Mouse (Mus musculus): Measurements from ENCODE around the gene 1700025F22Rik. TPM values are rescaled to one million over a fixed set of nuclear protein-coding genes. Genes with fewer than 3 reads are reported as not detected.

Gene 1700025F22Rik
- total RNA-seq (2012; rRNA removed): not detected in 2 replicates

DNA sequence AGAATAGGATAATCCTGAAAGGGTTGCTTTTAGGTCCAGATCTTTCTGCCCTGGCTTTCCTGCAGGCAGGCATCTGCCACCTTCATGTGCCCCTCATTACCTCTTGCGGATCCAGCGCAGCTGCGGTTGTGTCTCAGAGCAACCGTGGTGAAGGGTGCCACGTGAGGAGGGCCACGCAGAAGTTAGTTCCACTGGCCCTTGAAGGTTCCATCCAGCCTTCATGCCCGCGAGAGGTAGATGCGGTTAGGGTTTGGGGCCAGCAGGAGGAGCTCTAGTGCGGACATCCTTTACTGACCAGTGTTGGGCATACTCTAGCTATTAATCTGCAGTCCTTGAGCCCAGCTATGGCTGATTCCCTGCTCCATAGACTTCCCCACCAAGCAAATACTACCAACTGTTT is at the start of gene 1700025F22Rik:
Gene 1700025F22Rik, minus strand, starts transcription at position 149 of the 400 bp plus-strand sequence.
- no peak for TF ChIP-seq CHD2 (IDR thresholded peaks at IDR 0.05; ENCODE audit: low read depth, low read length)
- TF ChIP-seq ZC3H11A (IDR thresholded peaks at IDR 0.05; ENCODE audit: borderline replicate concordance, low read depth, low read length): peak; percentile 43; the same call in 1 of the 2 replicates
- DNase-seq (ENCODE audit: low read depth, low spot score): peak; percentile 27
- H3K36me3 ChIP-seq (ENCODE audit: control insufficient read depth, insufficient read depth, low read length, poor library complexity, severe bottlenecking): no peaks in the 10 kb centered on the region
- in situ Hi-C loops (cut with MboI; ENCODE audit: low sequenced_read_pairs in 2 of 2, unreplicated experiment in 2 of 2): no loop called here
- H3K9me3 ChIP-seq (ENCODE audit: control insufficient read depth, insufficient read depth, low read depth, low read length): no peaks in the 10 kb centered on the region
- H3K9ac ChIP-seq (ENCODE audit: insufficient read depth, low read depth, low read length, poor library complexity, severe bottlenecking): no peak within 1 kb of the TSS
- no peak within 1 kb of the TSS for H3K27ac ChIP-seq (ENCODE audit: insufficient read depth, low read depth, low read length, poor library complexity, severe bottlenecking)
- no peaks in the 10 kb centered on the region for H3K4me1 ChIP-seq (ENCODE audit: control insufficient read depth in 2 of 2, insufficient read depth in 2 of 2, low read length in 2 of 2, poor library complexity in 1 of 2)
- H3K4me3 ChIP-seq (ENCODE audit: insufficient read depth in 1 of 2, low read depth in 1 of 2, low read length in 2 of 2, poor library complexity in 1 of 2, severe bottlenecking in 1 of 2): no peak within 1 kb of the TSS

DNA sequence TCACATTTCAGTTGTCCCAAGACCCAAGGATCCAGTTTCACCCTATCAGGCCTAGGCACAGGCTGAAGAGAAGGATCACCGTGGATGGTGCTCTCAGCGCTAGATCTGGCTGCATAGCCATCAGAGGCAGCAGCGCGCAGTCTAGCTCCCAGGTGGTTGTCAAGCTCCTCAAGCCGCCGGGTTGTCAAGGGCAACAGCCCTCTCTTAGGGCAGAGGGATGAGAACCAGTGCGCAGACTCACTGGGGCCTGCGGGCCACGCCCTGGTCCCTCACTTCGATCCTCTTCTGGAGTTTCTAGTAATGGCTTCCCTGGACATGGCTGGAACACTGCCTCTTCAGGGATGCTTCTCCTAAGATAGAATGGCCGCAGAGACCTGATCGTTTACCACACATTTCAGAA is 31.4 kb upstream of the 1700025F22Rik start, which contains the start of gene Ms4a13:
Gene Ms4a13, minus strand, starts transcription at position 192 of the 400 bp plus-strand sequence.
- H3K9me3 ChIP-seq (ENCODE audit: control insufficient read depth, insufficient read depth, low read depth, low read length): no peaks in the 10 kb centered on the region
- H3K4me3 ChIP-seq (ENCODE audit: insufficient read depth in 1 of 2, low read depth in 1 of 2, low read length in 2 of 2, poor library complexity in 1 of 2, severe bottlenecking in 1 of 2): no peak within 1 kb of the TSS
- no peak for TF ChIP-seq CHD2 (IDR thresholded peaks at IDR 0.05; ENCODE audit: low read depth, low read length)
- no peak for TF ChIP-seq MAFK (IDR thresholded peaks at IDR 0.05; ENCODE audit: insufficient read depth, low read depth, low read length)
- no peak for TF ChIP-seq HCFC1 (IDR thresholded peaks at IDR 0.05; ENCODE audit: borderline replicate concordance, insufficient read depth, low read length)
- no peak for TF ChIP-seq ZC3H11A (IDR thresholded peaks at IDR 0.05; ENCODE audit: borderline replicate concordance, low read depth, low read length)
- no peak for TF ChIP-seq ZNF384 (IDR thresholded peaks at IDR 0.05; ENCODE audit: low read depth, low read length)
- H3K27ac ChIP-seq (ENCODE audit: insufficient read depth, low read depth, low read length, poor library complexity, severe bottlenecking): peak within 1 kb of the TSS; percentile 40; the same call in 1 of the 2 replicates
- H3K9ac ChIP-seq (ENCODE audit: insufficient read depth, low read depth, low read length, poor library complexity, severe bottlenecking): no peak within 1 kb of the TSS
- peak; percentile 42 for DNase-seq (ENCODE audit: low read depth, low spot score)
- in situ Hi-C loops (cut with MboI; ENCODE audit: low sequenced_read_pairs in 2 of 2, unreplicated experiment in 2 of 2): no loop called here
- H3K36me3 ChIP-seq (ENCODE audit: control insufficient read depth, insufficient read depth, low read length, poor library complexity, severe bottlenecking): no peaks in the 10 kb centered on the region
- H3K4me1 ChIP-seq (ENCODE audit: control insufficient read depth in 2 of 2, insufficient read depth in 2 of 2, low read length in 2 of 2, poor library complexity in 1 of 2): peaks cover 0 to 2% of the 10 kb centered on the region in 2 experiments; a peak in 1 of 4 replicates

DNA sequence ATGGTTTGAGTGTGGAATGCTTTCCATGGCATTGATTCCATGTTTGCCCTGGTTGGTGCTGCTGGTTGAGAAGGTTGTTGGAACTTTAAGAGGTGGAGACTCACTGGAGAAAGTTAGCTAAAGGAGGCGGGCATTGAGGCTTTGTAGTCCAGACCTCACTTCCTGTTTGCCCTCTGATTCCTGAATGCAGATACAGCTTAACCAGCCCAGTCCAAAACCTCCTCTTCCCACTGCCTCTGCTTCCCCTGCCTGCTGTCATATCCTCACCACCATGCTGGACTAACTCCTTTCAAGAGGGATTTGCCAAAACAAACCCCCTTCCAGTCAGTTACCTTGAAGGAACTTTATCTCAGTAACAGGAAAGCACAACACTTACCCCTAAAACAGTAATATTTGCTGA is 27.4 kb upstream of the 1700025F22Rik start:
- in situ Hi-C loops (cut with MboI; ENCODE audit: low sequenced_read_pairs in 2 of 2, unreplicated experiment in 2 of 2): no loop called here
- no peaks in the 10 kb centered on the region for H3K9me3 ChIP-seq (ENCODE audit: control insufficient read depth, insufficient read depth, low read depth, low read length)
- H3K9ac ChIP-seq (ENCODE audit: insufficient read depth, low read depth, low read length, poor library complexity, severe bottlenecking): no peak overlapping the region
- TF ChIP-seq ZNF384 (IDR thresholded peaks at IDR 0.05; ENCODE audit: low read depth, low read length): no peak
- TF ChIP-seq HCFC1 (IDR thresholded peaks at IDR 0.05; ENCODE audit: borderline replicate concordance, insufficient read depth, low read length): no peak
- no peak for TF ChIP-seq MAFK (IDR thresholded peaks at IDR 0.05; ENCODE audit: insufficient read depth, low read depth, low read length)
- TF ChIP-seq ZC3H11A (IDR thresholded peaks at IDR 0.05; ENCODE audit: borderline replicate concordance, low read depth, low read length): no peak
- TF ChIP-seq CHD2 (IDR thresholded peaks at IDR 0.05; ENCODE audit: low read depth, low read length): no peak
- H3K36me3 ChIP-seq (ENCODE audit: control insufficient read depth, insufficient read depth, low read length, poor library complexity, severe bottlenecking): no peaks in the 10 kb centered on the region
- no peak overlapping the region for H3K27ac ChIP-seq (ENCODE audit: insufficient read depth, low read depth, low read length, poor library complexity, severe bottlenecking)
- no peak overlapping the region for H3K4me3 ChIP-seq (ENCODE audit: insufficient read depth in 1 of 2, low read depth in 1 of 2, low read length in 2 of 2, poor library complexity in 1 of 2, severe bottlenecking in 1 of 2)
- peaks cover 0 to 2% of the 10 kb centered on the region in 2 experiments; a peak in 1 of 4 replicates for H3K4me1 ChIP-seq (ENCODE audit: control insufficient read depth in 2 of 2, insufficient read depth in 2 of 2, low read length in 2 of 2, poor library complexity in 1 of 2)
- no peak for DNase-seq (ENCODE audit: low read depth, low spot score)

DNA sequence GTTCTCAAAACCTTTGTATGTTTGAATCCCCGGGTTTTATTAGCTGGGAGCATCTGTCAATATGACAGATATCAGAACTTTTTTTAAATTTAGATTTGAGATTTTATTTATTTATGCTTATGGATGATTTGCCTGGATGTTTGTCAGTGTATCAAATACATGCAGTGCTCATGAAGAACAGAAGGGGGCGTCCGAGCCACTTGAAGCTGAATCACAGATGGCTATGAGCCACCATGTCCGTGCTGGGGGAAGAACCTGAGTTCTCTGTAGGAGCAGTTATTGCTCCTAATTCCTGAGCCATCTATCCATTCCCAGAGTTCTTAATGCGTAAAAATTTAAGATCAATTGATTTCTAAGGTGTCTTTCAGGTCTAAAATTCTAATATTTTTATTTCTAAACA is 19.0 kb upstream of the 1700025F22Rik start:
- Histone ChIP-seq H3K9ac (ENCODE audit: insufficient read depth, low read depth, low read length, poor library complexity, severe bottlenecking) (no peak overlapping the region), H3K4me3 (ENCODE audit: insufficient read depth in 1 of 2, low read depth in 1 of 2, low read length in 2 of 2, poor library complexity in 1 of 2, severe bottlenecking in 1 of 2) (no peak overlapping the region), H3K36me3 (ENCODE audit: control insufficient read depth, insufficient read depth, low read length, poor library complexity, severe bottlenecking) (no peaks in the 10 kb centered on the region), H3K27ac (ENCODE audit: insufficient read depth, low read depth, low read length, poor library complexity, severe bottlenecking) (no peak overlapping the region), H3K4me1 (ENCODE audit: control insufficient read depth in 2 of 2, insufficient read depth in 2 of 2, low read length in 2 of 2, poor library complexity in 1 of 2) (no peaks in the 10 kb centered on the region), H3K9me3 (ENCODE audit: control insufficient read depth, insufficient read depth, low read depth, low read length) (no peaks in the 10 kb centered on the region)
- peak; percentile 91 for TF ChIP-seq ZC3H11A (IDR thresholded peaks at IDR 0.05; ENCODE audit: borderline replicate concordance, low read depth, low read length)
- no peak for TF ChIP-seq HCFC1 (IDR thresholded peaks at IDR 0.05; ENCODE audit: borderline replicate concordance, insufficient read depth, low read length)
- DNase-seq (ENCODE audit: low read depth, low spot score): peak; percentile 60
- in situ Hi-C loops (cut with MboI; ENCODE audit: low sequenced_read_pairs in 2 of 2, unreplicated experiment in 2 of 2): loop anchor here (10.0 kb wide), 2 partner anchors 161 to 421 kb away; partner anchors contain the start of gene Ms4a6d (in 2 of the 2)

GRCm38 (mm10) chr19:11177464-11177863 is 12.3 kb upstream of the 1700025F22Rik start:
- DNase-seq (ENCODE audit: low read depth, low spot score): no peak
- TF ChIP-seq MAFK (IDR thresholded peaks at IDR 0.05; ENCODE audit: insufficient read depth, low read depth, low read length) (no peak), CHD2 (IDR thresholded peaks at IDR 0.05; ENCODE audit: low read depth, low read length) (no peak), HCFC1 (IDR thresholded peaks at IDR 0.05; ENCODE audit: borderline replicate concordance, insufficient read depth, low read length) (no peak), ZC3H11A (IDR thresholded peaks at IDR 0.05; ENCODE audit: borderline replicate concordance, low read depth, low read length) (no peak), ZNF384 (IDR thresholded peaks at IDR 0.05; ENCODE audit: low read depth, low read length) (no peak)
- H3K4me1 ChIP-seq (ENCODE audit: control insufficient read depth in 2 of 2, insufficient read depth in 2 of 2, low read length in 2 of 2, poor library complexity in 1 of 2): no peaks in the 10 kb centered on the region
- H3K9ac ChIP-seq (ENCODE audit: insufficient read depth, low read depth, low read length, poor library complexity, severe bottlenecking): no peak overlapping the region
- H3K36me3 ChIP-seq (ENCODE audit: control insufficient read depth, insufficient read depth, low read length, poor library complexity, severe bottlenecking): no peaks in the 10 kb centered on the region
- in situ Hi-C loops (cut with MboI; ENCODE audit: low sequenced_read_pairs in 2 of 2, unreplicated experiment in 2 of 2): no loop called here
- no peaks in the 10 kb centered on the region for H3K9me3 ChIP-seq (ENCODE audit: control insufficient read depth, insufficient read depth, low read depth, low read length)
- no peak overlapping the region for H3K4me3 ChIP-seq (ENCODE audit: insufficient read depth in 1 of 2, low read depth in 1 of 2, low read length in 2 of 2, poor library complexity in 1 of 2, severe bottlenecking in 1 of 2)
- no peak overlapping the region for H3K27ac ChIP-seq (ENCODE audit: insufficient read depth, low read depth, low read length, poor library complexity, severe bottlenecking)

Measured in ES-E14 (cell line).